Mouse (Mus musculus): ENCODE measurements around the gene Slc6a5.

Gene Slc6a5

GRCm38 (mm10) chr7:49909850-49910249 is at the start of gene Slc6a5:
Slc6a5 (plus strand) TSS chr7:49910146.
- in situ Hi-C loops (cut with MboI; ENCODE audit: low sequenced_read_pairs) = no loop called here

GRCm38 (mm10) chr7:49861196-49861595 is 48.8 kb upstream of the Slc6a5 start:
- in situ Hi-C loops (cut with MboI; ENCODE audit: low sequenced_read_pairs) = no loop called here

GRCm38 (mm10) chr7:49863753-49864152 is 46.2 kb upstream of the Slc6a5 start:
- in situ Hi-C loops (cut with MboI; ENCODE audit: low sequenced_read_pairs) = no loop called here

DNA sequence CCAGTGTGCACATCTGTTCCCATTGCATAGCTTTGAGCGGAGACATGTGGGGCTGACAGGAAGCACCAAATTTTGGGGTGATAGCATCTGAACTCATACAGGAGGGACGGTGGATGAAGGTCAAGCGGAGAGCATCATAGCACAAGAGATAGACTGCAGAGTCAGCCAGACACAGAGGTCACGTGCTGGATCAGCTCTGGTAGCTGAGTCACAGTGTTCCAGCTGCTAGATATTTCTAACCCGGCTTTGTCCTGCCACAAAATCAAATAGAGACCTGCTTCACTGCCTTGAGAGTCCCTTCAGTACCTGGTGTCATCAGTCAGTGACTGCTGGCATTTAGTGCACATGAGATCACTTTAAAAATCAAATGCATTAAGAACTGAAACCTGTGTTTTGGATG is 40.3 kb upstream of the Slc6a5 start:
- in situ Hi-C loops (cut with MboI; ENCODE audit: low sequenced_read_pairs) = no loop called here

- in situ Hi-C loops (cut with MboI; ENCODE audit: low sequenced_read_pairs) = no loop called here
Measured at GRCm38 (mm10) chr7:49870276-49870675, 39.7 kb upstream of the Slc6a5 start.

DNA sequence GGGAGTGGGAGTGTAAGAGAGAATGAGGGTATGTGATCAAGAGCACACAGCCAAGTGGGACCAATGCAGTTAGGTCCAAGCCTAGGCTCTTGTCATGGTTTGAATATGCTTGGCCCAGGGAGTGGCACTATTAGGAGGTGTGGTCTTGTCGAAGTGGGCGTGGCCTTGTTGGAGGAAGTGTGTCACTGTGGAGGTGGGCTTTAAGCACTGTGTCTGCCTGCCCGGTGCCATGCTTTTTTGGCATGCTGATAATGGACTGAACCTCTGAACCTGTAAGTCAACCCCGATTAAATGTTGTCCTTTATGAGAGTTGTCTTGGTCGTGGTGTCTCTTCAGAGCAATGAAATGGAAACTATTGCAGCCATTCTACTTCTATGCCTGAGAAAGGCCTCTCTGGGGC is 32.6 kb upstream of the Slc6a5 start:
- in situ Hi-C loops (cut with MboI; ENCODE audit: low sequenced_read_pairs) = no loop called here

GRCm38 (mm10) chr7:49879051-49879450 is 30.9 kb upstream of the Slc6a5 start:
- in situ Hi-C loops (cut with MboI; ENCODE audit: low sequenced_read_pairs) = no loop called here

DNA sequence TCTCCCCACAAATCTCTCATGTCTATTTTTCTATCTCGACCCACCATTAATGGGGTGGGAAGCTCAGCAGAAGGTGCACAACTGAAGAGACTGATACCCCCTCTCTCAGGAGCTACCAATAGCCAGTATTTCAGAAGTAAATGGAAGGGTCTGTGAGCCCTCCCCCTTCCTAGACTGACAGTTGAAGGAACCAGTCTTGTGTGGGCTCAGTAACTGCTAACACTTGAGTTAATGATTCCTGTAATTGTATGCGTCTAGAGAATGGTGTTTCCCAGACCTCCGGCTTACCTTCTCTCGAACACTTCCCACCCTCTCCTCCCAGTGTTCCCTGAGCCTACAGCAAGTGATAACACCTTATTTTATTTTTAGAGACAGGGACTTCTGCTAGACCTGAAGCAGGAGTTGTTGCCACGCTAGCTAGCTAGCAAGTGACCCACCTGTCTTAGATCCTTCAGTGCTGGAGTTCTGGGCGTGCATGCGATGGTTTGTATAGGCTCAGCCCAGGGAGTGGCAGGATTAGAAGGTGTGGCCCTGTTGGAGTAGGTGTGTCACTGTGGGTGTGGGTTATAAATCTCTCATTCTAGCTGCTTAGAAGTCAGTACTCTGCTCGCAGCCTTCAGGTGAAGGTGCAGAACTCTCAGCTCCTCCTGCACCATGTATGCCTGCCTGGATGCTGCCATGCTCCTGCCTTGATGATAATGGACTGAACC is 29.8 kb upstream of the Slc6a5 start:
- in situ Hi-C loops (cut with MboI; ENCODE audit: low sequenced_read_pairs) = no loop called here

- in situ Hi-C loops (cut with MboI; ENCODE audit: low sequenced_read_pairs) = no loop called here
Measured at GRCm38 (mm10) chr7:49882288-49882687, 27.7 kb upstream of the Slc6a5 start.

DNA sequence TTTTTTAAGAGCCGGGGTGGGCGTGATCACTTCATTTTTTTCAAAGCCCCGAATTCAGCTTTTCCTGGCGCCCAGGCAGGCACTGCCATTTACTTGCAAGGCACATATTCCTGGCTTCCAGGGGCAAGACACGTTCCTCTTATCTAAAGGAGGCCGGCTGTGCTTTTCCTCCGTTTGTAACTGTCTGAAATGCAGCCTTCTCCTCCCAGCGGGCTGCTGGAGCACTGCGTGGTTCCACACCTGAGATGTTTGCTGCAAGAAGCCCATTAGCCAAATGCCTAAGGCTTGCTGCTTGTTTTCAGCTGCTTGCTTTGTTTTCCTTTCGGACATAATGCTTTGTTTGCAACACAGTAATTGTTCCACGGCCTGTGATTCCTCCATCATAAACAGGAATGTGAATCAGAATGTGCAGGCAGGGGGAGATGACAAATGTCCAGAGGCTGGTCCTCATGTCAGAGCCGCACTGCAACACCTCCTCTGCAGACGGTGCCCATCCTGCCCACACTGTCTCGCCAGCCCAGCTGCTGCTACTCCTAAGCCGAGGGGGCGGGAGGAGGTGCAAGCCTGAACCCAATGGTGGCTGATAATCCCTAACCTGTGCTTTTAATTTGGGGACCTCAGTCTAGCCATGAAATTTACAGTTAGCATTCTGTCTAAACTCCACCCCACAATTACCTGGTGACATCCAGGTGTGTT is 27.1 kb upstream of the Slc6a5 start:
- in situ Hi-C loops (cut with MboI; ENCODE audit: low sequenced_read_pairs) = no loop called here

DNA sequence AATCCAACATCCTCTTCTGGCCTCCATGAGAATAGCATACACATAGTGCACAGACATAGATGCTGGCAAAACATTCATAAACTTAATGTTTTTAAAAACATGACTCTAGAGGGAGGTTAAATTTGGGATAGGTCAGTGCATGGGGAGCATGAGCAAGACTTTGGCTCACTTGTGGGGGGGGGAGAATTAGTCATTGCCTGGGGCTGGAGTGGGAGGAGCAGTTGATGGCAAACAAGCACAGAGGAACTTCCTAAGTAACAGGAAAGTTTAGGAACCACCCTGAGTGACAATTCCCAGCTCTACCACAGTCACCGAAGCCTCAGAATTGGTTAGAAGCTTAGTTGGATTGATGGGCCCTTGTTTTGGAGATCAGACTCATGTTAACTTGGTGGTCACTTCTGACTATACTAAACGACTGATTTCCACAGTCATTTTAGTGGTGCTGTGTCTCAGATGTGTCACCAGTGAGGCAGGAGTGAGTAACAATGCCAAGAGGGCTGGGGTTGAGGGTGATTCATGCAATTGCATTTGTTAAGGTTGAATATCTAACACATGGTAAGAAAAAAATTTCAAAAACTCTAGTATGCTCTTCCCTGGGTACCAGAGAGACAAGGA is 22.1 kb upstream of the Slc6a5 start:
- in situ Hi-C loops (cut with MboI; ENCODE audit: low sequenced_read_pairs) = no loop called here

DNA sequence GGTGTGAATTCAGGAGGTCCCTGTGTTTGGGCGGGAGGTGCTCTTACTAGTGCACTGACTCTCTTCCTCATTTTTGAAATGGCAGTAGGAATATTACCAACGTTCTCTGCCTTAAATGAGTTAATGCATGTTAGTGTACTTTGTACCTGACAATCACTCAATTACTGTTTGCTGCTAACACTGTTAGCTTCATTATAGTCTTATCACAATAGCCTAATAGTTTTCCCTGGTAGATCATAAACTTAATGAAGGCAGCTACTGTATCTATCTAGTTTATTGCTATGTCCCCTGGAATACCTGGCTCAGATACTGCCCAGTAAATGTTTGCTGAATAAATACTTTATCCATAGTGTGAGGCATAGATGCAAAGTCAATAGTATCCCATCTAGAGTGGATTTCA is 15.2 kb upstream of the Slc6a5 start:
- in situ Hi-C loops (cut with MboI; ENCODE audit: low sequenced_read_pairs) = no loop called here

- in situ Hi-C loops (cut with MboI; ENCODE audit: low sequenced_read_pairs) = no loop called here
Measured at GRCm38 (mm10) chr7:49895296-49895695, 14.7 kb upstream of the Slc6a5 start.

- in situ Hi-C loops (cut with MboI; ENCODE audit: low sequenced_read_pairs) = no loop called here
Measured at GRCm38 (mm10) chr7:49902003-49902552, 7.9 kb upstream of the Slc6a5 start.

DNA sequence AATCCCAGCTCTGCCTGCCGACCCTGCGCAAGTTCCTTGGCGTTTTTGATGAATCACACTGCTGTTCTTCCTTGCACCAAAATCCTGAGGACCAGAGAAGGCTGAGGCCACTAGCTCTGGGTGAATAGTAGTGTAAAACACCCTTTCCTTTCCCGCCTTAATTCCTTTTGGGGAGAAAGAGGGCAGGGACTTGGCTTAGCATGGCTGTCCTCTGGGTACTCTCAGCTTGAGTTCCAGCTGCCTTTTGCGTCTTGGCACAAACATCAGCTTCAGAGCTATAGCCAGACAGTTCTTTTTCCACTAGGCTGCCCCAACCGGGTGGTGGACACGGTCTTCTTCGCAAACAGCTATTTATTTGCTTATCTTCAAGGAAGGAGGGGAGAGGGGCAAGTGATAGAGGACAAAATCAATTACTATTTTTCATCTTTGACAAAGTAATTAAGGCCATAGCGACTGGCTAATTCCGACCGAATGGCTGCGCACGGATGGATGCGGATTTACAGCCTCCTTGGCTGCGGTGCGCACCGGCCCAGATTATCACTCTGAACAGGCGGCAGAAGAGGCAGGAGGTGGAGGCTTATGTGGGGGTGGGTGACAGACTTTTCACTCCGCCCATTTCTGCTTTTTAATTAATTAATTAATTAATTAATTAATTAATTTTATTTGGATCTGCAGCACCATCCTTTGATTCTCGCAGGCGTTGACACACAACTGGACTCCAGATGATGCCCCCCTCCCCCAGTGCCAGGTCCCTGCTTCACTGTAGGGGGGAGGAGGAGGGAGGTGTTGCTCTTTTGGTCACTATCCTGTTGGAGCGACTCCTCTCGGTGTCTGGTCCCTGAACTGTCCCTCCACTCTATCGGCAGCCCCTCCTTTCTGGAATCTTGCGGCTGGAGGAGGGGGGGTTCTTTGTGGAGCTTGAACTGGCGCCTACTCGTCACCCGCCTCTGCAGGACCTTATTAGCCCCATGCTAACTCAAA is 2.5 kb upstream of the Slc6a5 start:
- in situ Hi-C loops (cut with MboI; ENCODE audit: low sequenced_read_pairs) = no loop called here

GRCm38 (mm10) chr7:49908181-49908855 is 1.6 kb upstream of the Slc6a5 start:
- in situ Hi-C loops (cut with MboI; ENCODE audit: low sequenced_read_pairs) = no loop called here

GRCm38 (mm10) chr7:49908990-49909411 is 945 bp upstream of the Slc6a5 start:
- in situ Hi-C loops (cut with MboI; ENCODE audit: low sequenced_read_pairs) = no loop called here

DNA sequence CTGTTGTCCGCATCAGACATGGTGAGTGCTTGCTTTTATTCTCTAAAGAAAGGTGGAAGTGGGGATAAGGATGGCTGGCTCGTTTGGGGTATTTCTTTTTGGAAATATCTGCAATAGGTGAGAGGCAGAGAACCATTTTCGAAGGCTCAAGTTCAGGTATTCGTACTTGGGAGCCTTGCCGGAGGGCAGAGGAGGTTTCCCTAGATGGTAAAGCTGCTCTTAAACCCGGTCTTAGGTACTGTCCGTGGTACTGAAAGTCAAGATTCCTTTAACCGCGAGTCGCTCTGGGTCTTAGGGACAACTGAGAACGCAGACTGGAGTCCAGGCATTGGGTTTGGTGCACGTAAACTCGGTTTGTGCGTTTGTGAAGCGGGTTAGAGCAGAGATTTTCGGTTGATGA is 415 bp downstream of the Slc6a5 start:
- in situ Hi-C loops (cut with MboI; ENCODE audit: low sequenced_read_pairs) = no loop called here

GRCm38 (mm10) chr7:49911147-49911946 is 1.4 kb downstream of the Slc6a5 start:
- in situ Hi-C loops (cut with MboI; ENCODE audit: low sequenced_read_pairs) = no loop called here
